Mouse (Mus musculus) bone marrow, adult 2 months (tissue): ENCODE data around the gene Aak1.

Experiments
- CTCF ChIP-seq: fragments of 200-500 bp; IDR thresholded peaks from 2 replicates; pipeline ENCODE4 v1.5.1; 2011; ENCODE audit warnings: low read length, control low read depth; ENCODE audit not compliant: control insufficient read depth, insufficient read depth
- POLR2A ChIP-seq: fragments of 200-500 bp; IDR thresholded peaks from 2 replicates; pipeline ENCODE4 v1.6.1; 2011; ENCODE audit warnings: low read depth, mild to moderate bottlenecking, control low read depth, low read length, borderline replicate concordance; ENCODE audit not compliant: control insufficient read depth

- peak; percentile 17; the same call in 1 of the 2 replicates for TF ChIP-seq CTCF
- peak; percentile 89 for TF ChIP-seq POLR2A
These were observed 193.2 kb downstream of the Aak1 start, which contains the start of gene Gfpt1 for GRCm38 (mm10) chr6:87042337-87043130.
